Mouse (Mus musculus): ENCODE data around the gene Cdk5rap1. TPM values are rescaled to one million over a fixed set of nuclear protein-coding genes. Genes with fewer than 3 reads are reported as not detected.
"Not testable (repeated sequence)": the region's sequence is repeated elsewhere in the genome, so short reads cannot be mapped to it uniquely, and the experiment has no call there.

The Cdk5rap1 gene
- total and polyA plus RNA-seq, 2 experiments from 2014 or later: 10.4 to 14.3 TPM

GRCm38 (mm10) chr2:154339356-154339755, 33.5 kb downstream of the Cdk5rap1 start:
- TF ChIP-seq CTCF (IDR thresholded peaks at IDR 0.05; ENCODE audit: low read depth): no peak
- ATAC-seq (no peak), DNase-seq (no peak)
- no peaks in the 10 kb centered on the region for H3K27me3 ChIP-seq (ENCODE audit: insufficient read depth, low read length)
- no peaks in the 10 kb centered on the region for H3K4me1 ChIP-seq (ENCODE audit: insufficient read depth)
- 83% methylated on average over 2 of the region's 2 CpGs for WGBS
- no peak overlapping the region for H3K4me2 ChIP-seq (ENCODE audit: low read depth)
- no peaks in the 10 kb centered on the region for H3K9me3 ChIP-seq (ENCODE audit: low read length)
- no peak overlapping the region for H3K9ac ChIP-seq
- H3K27ac ChIP-seq (ENCODE audit: low read depth, low read length): no peak overlapping the region
- peaks cover 30% of the 10 kb centered on the region for H3K36me3 ChIP-seq (ENCODE audit: insufficient read depth)
- no peak overlapping the region for H3K4me3 ChIP-seq (ENCODE audit: low read depth, low read length)

GRCm38 (mm10) chr2:154338161-154338560, 34.6 kb downstream of the Cdk5rap1 start:
- DNase-seq: no peak
- 85% methylated on average over 1 of the region's 1 CpGs for WGBS
- no peak overlapping the region for H3K4me2 ChIP-seq (ENCODE audit: low read depth)
- no peaks in the 10 kb centered on the region for H3K27me3 ChIP-seq (ENCODE audit: insufficient read depth, low read length)
- H3K9ac ChIP-seq: no peak overlapping the region
- no peaks in the 10 kb centered on the region for H3K9me3 ChIP-seq (ENCODE audit: low read length)
- H3K36me3 ChIP-seq (ENCODE audit: insufficient read depth): peaks cover 30% of the 10 kb centered on the region
- no peak overlapping the region for H3K4me3 ChIP-seq (ENCODE audit: low read depth, low read length)
- H3K27ac ChIP-seq (ENCODE audit: low read depth, low read length): no peak overlapping the region
- TF ChIP-seq CTCF (IDR thresholded peaks at IDR 0.05; ENCODE audit: low read depth): no peak
- no peaks in the 10 kb centered on the region for H3K4me1 ChIP-seq (ENCODE audit: insufficient read depth)
- ATAC-seq: no peak

GRCm38 (mm10) chr2:154335572-154335971, 37.2 kb downstream of the Cdk5rap1 start:
- no peak for TF ChIP-seq CTCF (IDR thresholded peaks at IDR 0.05; ENCODE audit: low read depth)
- Histone ChIP-seq H3K9ac (no peak overlapping the region), H3K36me3 (ENCODE audit: insufficient read depth) (peaks cover 9% of the 10 kb centered on the region), H3K4me3 (ENCODE audit: low read depth, low read length) (no peak overlapping the region), H3K4me1 (ENCODE audit: insufficient read depth) (no peaks in the 10 kb centered on the region), H3K9me3 (ENCODE audit: low read length) (no peaks in the 10 kb centered on the region), H3K27me3 (ENCODE audit: insufficient read depth, low read length) (no peaks in the 10 kb centered on the region), H3K27ac (ENCODE audit: low read depth, low read length) (no peak overlapping the region), H3K4me2 (ENCODE audit: low read depth) (no peak overlapping the region)
- DNase-seq (no peak), ATAC-seq (no peak)
- 81% methylated on average over 4 of the region's 4 CpGs for WGBS

GRCm38 (mm10) chr2:154326852-154327251, 46.0 kb downstream of the Cdk5rap1 start:
- no peaks in the 10 kb centered on the region for H3K4me1 ChIP-seq (ENCODE audit: insufficient read depth)
- no peak for DNase-seq
- TF ChIP-seq CTCF (IDR thresholded peaks at IDR 0.05; ENCODE audit: low read depth): no peak
- H3K27ac ChIP-seq (ENCODE audit: low read depth, low read length): no peak overlapping the region
- no peaks in the 10 kb centered on the region for H3K36me3 ChIP-seq (ENCODE audit: insufficient read depth)
- no peak overlapping the region for H3K9ac ChIP-seq
- ATAC-seq: no peak
- H3K4me2 ChIP-seq (ENCODE audit: low read depth): no peak overlapping the region
- no peak overlapping the region for H3K4me3 ChIP-seq (ENCODE audit: low read depth, low read length)
- no peaks in the 10 kb centered on the region for H3K27me3 ChIP-seq (ENCODE audit: insufficient read depth, low read length)
- no peaks in the 10 kb centered on the region for H3K9me3 ChIP-seq (ENCODE audit: low read length)
- WGBS: 83% methylated on average over 3 of the region's 3 CpGs

GRCm38 (mm10) chr2:154313771-154314170, 59.0 kb downstream of the Cdk5rap1 start:
- H3K36me3 ChIP-seq (ENCODE audit: insufficient read depth); H3K4me2 ChIP-seq (ENCODE audit: low read depth); H3K27me3 ChIP-seq (ENCODE audit: insufficient read depth, low read length); H3K9ac ChIP-seq; H3K9me3 ChIP-seq (ENCODE audit: low read length); H3K4me3 ChIP-seq (ENCODE audit: low read depth, low read length); ATAC-seq; H3K4me1 ChIP-seq (ENCODE audit: insufficient read depth); H3K27ac ChIP-seq (ENCODE audit: low read depth, low read length); DNase-seq: not testable (repeated sequence)
- WGBS: 82% methylated on average over 4 of the region's 5 CpGs

- not testable (repeated sequence) for H3K4me3 ChIP-seq (ENCODE audit: low read depth, low read length); H3K36me3 ChIP-seq (ENCODE audit: insufficient read depth); H3K4me1 ChIP-seq (ENCODE audit: insufficient read depth); DNase-seq; ATAC-seq; H3K27me3 ChIP-seq (ENCODE audit: insufficient read depth, low read length); H3K9me3 ChIP-seq (ENCODE audit: low read length); H3K4me2 ChIP-seq (ENCODE audit: low read depth); H3K9ac ChIP-seq; H3K27ac ChIP-seq (ENCODE audit: low read depth, low read length)
- 84% methylated on average over 4 of the region's 4 CpGs for WGBS
Observed at GRCm38 (mm10) chr2:154306927-154307326, 65.9 kb downstream of the Cdk5rap1 start, which contains the start of gene Bpifb9b. Bpifb9b (plus strand) TSS chr2:154307227.

- H3K4me3 ChIP-seq (ENCODE audit: low read depth, low read length); H3K27ac ChIP-seq (ENCODE audit: low read depth, low read length); H3K36me3 ChIP-seq (ENCODE audit: insufficient read depth); H3K27me3 ChIP-seq (ENCODE audit: insufficient read depth, low read length); H3K9me3 ChIP-seq (ENCODE audit: low read length); H3K9ac ChIP-seq; H3K4me1 ChIP-seq (ENCODE audit: insufficient read depth); DNase-seq; ATAC-seq; H3K4me2 ChIP-seq (ENCODE audit: low read depth): not testable (repeated sequence)
- WGBS: 80% methylated on average over 1 of the region's 3 CpGs
Observed at GRCm38 (mm10) chr2:154304604-154305003, 68.2 kb downstream of the Cdk5rap1 start.

- H3K4me3 ChIP-seq (ENCODE audit: low read depth, low read length): no peak overlapping the region
- no peaks in the 10 kb centered on the region for H3K27me3 ChIP-seq (ENCODE audit: insufficient read depth, low read length)
- no peaks in the 10 kb centered on the region for H3K36me3 ChIP-seq (ENCODE audit: insufficient read depth)
- no peak for TF ChIP-seq CTCF (IDR thresholded peaks at IDR 0.05; ENCODE audit: low read depth)
- WGBS: 90% methylated on average over 3 of the region's 3 CpGs
- no peak for ATAC-seq
- H3K9ac ChIP-seq: no peak overlapping the region
- no peak overlapping the region for H3K4me2 ChIP-seq (ENCODE audit: low read depth)
- H3K9me3 ChIP-seq (ENCODE audit: low read length): no peaks in the 10 kb centered on the region
- no peak for DNase-seq
- no peaks in the 10 kb centered on the region for H3K4me1 ChIP-seq (ENCODE audit: insufficient read depth)
- H3K27ac ChIP-seq (ENCODE audit: low read depth, low read length): no peak overlapping the region
Observed at GRCm38 (mm10) chr2:154301763-154302162, 71.0 kb downstream of the Cdk5rap1 start.

Data from forebrain, postnatal 0 days (tissue).